Mouse (Mus musculus) hindbrain, embryonic 13.5 days (tissue): ENCODE data around the gene Sdhc. TPM values are rescaled to one million over a fixed set of nuclear protein-coding genes. Genes with fewer than 3 reads are reported as not detected.
A peak's percentile ranks its signal among the peaks of the same experiment; 100 is the strongest.

Experiments used
- ATAC-seq: fragments of 200-750 bp; cut with Nextera tagmentation; 2 replicates; pipeline ENCODE4 v1.8.0; 2017; ENCODE audit warnings: moderate TSS enrichment; ENCODE audit not compliant: low FRiP score
- H3K27ac ChIP-seq: fragments of 300-500 bp; sonication (generic); 2 replicates; pipeline ENCODE4 v1.5.1; 2015; ENCODE audit warnings: inconsistent platforms, mild to moderate bottlenecking, moderate library complexity
- H3K27me3 ChIP-seq: fragments of 300-500 bp; sonication (generic); 2 replicates; pipeline ENCODE4 v1.6.1; 2015; ENCODE audit warnings: mild to moderate bottlenecking, inconsistent platforms
- H3K36me3 ChIP-seq: fragments of 300-500 bp; sonication (generic); 2 replicates; pipeline ENCODE4 v1.6.1; 2015; ENCODE audit warnings: mild to moderate bottlenecking, inconsistent platforms
- H3K4me1 ChIP-seq: fragments of 300-500 bp; sonication (generic); replicated peaks from 2 replicates; pipeline ENCODE4 v1.6.1; 2015; ENCODE audit warnings: inconsistent platforms
- H3K4me2 ChIP-seq: fragments of 300-500 bp; sonication (generic); 2 replicates; pipeline ENCODE4 v1.6.1; 2015; ENCODE audit warnings: inconsistent platforms, mild to moderate bottlenecking, moderate library complexity
- H3K4me3 ChIP-seq: fragments of 300-500 bp; sonication (generic); 2 replicates; pipeline ENCODE4 v1.5.1; 2015; ENCODE audit warnings: mild to moderate bottlenecking, inconsistent platforms
- H3K9ac ChIP-seq: fragments of 300-500 bp; sonication (generic); 2 replicates; pipeline ENCODE4 v1.6.1; 2015; ENCODE audit warnings: mild to moderate bottlenecking, inconsistent platforms
- H3K9me3 ChIP-seq: fragments of 300-500 bp; sonication (generic); 2 replicates; pipeline ENCODE4 v1.6.1; 2016; ENCODE audit warnings: inconsistent platforms
- WGBS: fragments of 180-500 bp; shearing (Covaris S2); methylation state at CpG from one replicate; pipeline ENCODE4 v1.1.7; 2015; 5-methylcytosine and 5-hydroxymethylcytosine counted together
- polyA plus RNA-seq: library from polyadenylated mRNA; unstranded; fragments of >200 nt; fragmentation: Nextera tagmentation; extraction: Ambion mirVana; gene quantifications from 2 replicates; pipeline ENCODE4 v1.2.1, GENCODE M21; 2015

The Sdhc gene
- 256 and 259 TPM in 2 replicates for polyA plus RNA-seq

- ATAC-seq, result peak; percentile 96
- Histone ChIP-seq H3K27ac (peak within 1 kb of the TSS; percentile 91), H3K4me1 (peaks cover 27% of the 10 kb centered on the region), H3K9me3 (no peaks in the 10 kb centered on the region), H3K27me3 (peaks cover 4% of the 10 kb centered on the region; the same call in 1 of the 2 replicates), H3K4me2 (peak within 1 kb of the TSS; percentile 90), H3K9ac (peak within 1 kb of the TSS; percentile 95), H3K4me3 (peak within 1 kb of the TSS; percentile 90), H3K36me3 (peaks cover 8% of the 10 kb centered on the region; the same call in 1 of the 2 replicates)
- WGBS, result 1% methylated on average over 34 of the region's 34 CpGs
Measured at GRCm38 (mm10) chr1:171149974-171150760, at the start of gene Sdhc, which contains the start of gene Mpz. Sdhc (minus strand) TSS chr1:171150603. Mpz (plus strand) TSS chr1:171150711.

- H3K9me3 ChIP-seq, result no peaks in the 10 kb centered on the region
- H3K4me3 ChIP-seq, result no peak overlapping the region
- peaks cover 46% of the 10 kb centered on the region for H3K27me3 ChIP-seq
- H3K27ac ChIP-seq, result no peak overlapping the region
- 56% methylated on average over 1 of the region's 1 CpGs for whole genome bisulfite sequencing
- H3K36me3 ChIP-seq, result no peaks in the 10 kb centered on the region
- peaks cover 17% of the 10 kb centered on the region for H3K4me1 ChIP-seq
- no peak for ATAC-seq
- no peak overlapping the region for H3K4me2 ChIP-seq
- no peak overlapping the region for H3K9ac ChIP-seq
Measured at GRCm38 (mm10) chr1:171199532-171199931, 49.1 kb upstream of the Sdhc start.

- under 1% methylated on average over 33 of the region's 33 CpGs for WGBS
- ATAC-seq, result peak; percentile 72
- Histone ChIP-seq H3K9me3 (no peaks in the 10 kb centered on the region), H3K36me3 (no peaks in the 10 kb centered on the region), H3K9ac (peak within 1 kb of the TSS; percentile 77), H3K4me3 (peak within 1 kb of the TSS; percentile 63), H3K27me3 (peaks cover 74% of the 10 kb centered on the region), H3K4me2 (peak within 1 kb of the TSS; percentile 98), H3K4me1 (peaks cover 39% of the 10 kb centered on the region), H3K27ac (no peak within 1 kb of the TSS)
Measured at GRCm38 (mm10) chr1:171195887-171196397, 45.5 kb upstream of the Sdhc start, which contains the start of gene Pcp4l1. Pcp4l1 (minus strand) TSS chr1:171196268.

GRCm38 (mm10) chr1:171195046-171195822 lies 44.8 kb upstream of the Sdhc start:
- ATAC-seq, result peak; percentile 5; the same call in 1 of the 2 replicates
- Histone ChIP-seq H3K27me3 (peaks cover 77% of the 10 kb centered on the region), H3K4me1 (peaks cover 39% of the 10 kb centered on the region), H3K9ac (peak overlapping the region; percentile 77), H3K4me2 (peak overlapping the region; percentile 98), H3K4me3 (peak overlapping the region; percentile 63), H3K36me3 (no peaks in the 10 kb centered on the region), H3K27ac (no peak overlapping the region), H3K9me3 (no peaks in the 10 kb centered on the region)
- 4% methylated on average over 20 of the region's 20 CpGs for whole genome bisulfite sequencing

- Histone ChIP-seq H3K36me3 (no peaks in the 10 kb centered on the region), H3K27ac (peak overlapping the region; percentile 72), H3K4me1 (peaks cover 47% of the 10 kb centered on the region), H3K4me2 (peak overlapping the region; percentile 54), H3K9me3 (no peaks in the 10 kb centered on the region), H3K4me3 (peak overlapping the region; percentile 63), H3K27me3 (peaks cover 72% of the 10 kb centered on the region), H3K9ac (no peak overlapping the region)
- 24% methylated on average over 11 of the region's 11 CpGs for WGBS
- ATAC-seq, result 0 out of 2 replicates have a peak, but pooled peaks have one; percentile 7
Measured at GRCm38 (mm10) chr1:171193911-171194830, 43.8 kb upstream of the Sdhc start.

GRCm38 (mm10) chr1:171193093-171193840 lies 42.9 kb upstream of the Sdhc start:
- peak overlapping the region; percentile 72 for H3K27ac ChIP-seq
- 0 out of 2 replicates have a peak, but pooled peaks have one; percentile 10 for ATAC-seq
- H3K4me2 ChIP-seq, result peak overlapping the region; percentile 54
- peaks cover 65% of the 10 kb centered on the region for H3K27me3 ChIP-seq
- H3K9me3 ChIP-seq, result no peaks in the 10 kb centered on the region
- H3K9ac ChIP-seq, result peak overlapping the region; percentile 31
- peaks cover 55% of the 10 kb centered on the region for H3K4me1 ChIP-seq
- peak overlapping the region; percentile 63 for H3K4me3 ChIP-seq
- 3% methylated on average over 18 of the region's 18 CpGs for WGBS
- no peaks in the 10 kb centered on the region for H3K36me3 ChIP-seq

GRCm38 (mm10) chr1:171192283-171192682 lies 41.9 kb upstream of the Sdhc start:
- 53% methylated on average over 10 of the region's 10 CpGs for WGBS
- no peak overlapping the region for H3K4me2 ChIP-seq
- no peak for ATAC-seq
- H3K4me1 ChIP-seq, result peaks cover 58% of the 10 kb centered on the region
- no peaks in the 10 kb centered on the region for H3K9me3 ChIP-seq
- no peak overlapping the region for H3K9ac ChIP-seq
- H3K36me3 ChIP-seq, result no peaks in the 10 kb centered on the region
- no peak overlapping the region for H3K4me3 ChIP-seq
- H3K27me3 ChIP-seq, result peaks cover 57% of the 10 kb centered on the region
- H3K27ac ChIP-seq, result peak overlapping the region; percentile 72; the same call in 1 of the 2 replicates

- Histone ChIP-seq H3K27ac (no peak overlapping the region), H3K4me1 (peaks cover 53% of the 10 kb centered on the region), H3K4me3 (no peak overlapping the region), H3K9ac (no peak overlapping the region), H3K4me2 (no peak overlapping the region), H3K27me3 (peaks cover 44% of the 10 kb centered on the region), H3K9me3 (no peaks in the 10 kb centered on the region), H3K36me3 (no peaks in the 10 kb centered on the region)
- 96% methylated on average over 9 of the region's 9 CpGs for WGBS
- no peak for ATAC-seq
Measured at GRCm38 (mm10) chr1:171190832-171191231, 40.4 kb upstream of the Sdhc start.

- no peak overlapping the region for H3K4me2 ChIP-seq
- peaks cover 31% of the 10 kb centered on the region for H3K27me3 ChIP-seq
- ATAC-seq, result 0 out of 2 replicates have a peak, but pooled peaks have one; percentile 33
- 31% methylated on average over 14 of the region's 14 CpGs for WGBS
- H3K9me3 ChIP-seq, result no peaks in the 10 kb centered on the region
- H3K9ac ChIP-seq, result no peak overlapping the region
- peaks cover 42% of the 10 kb centered on the region for H3K4me1 ChIP-seq
- no peaks in the 10 kb centered on the region for H3K36me3 ChIP-seq
- H3K27ac ChIP-seq, result peak overlapping the region; percentile 53; the same call in 1 of the 2 replicates
- no peak overlapping the region for H3K4me3 ChIP-seq
Measured at GRCm38 (mm10) chr1:171189476-171190114, 39.2 kb upstream of the Sdhc start.

- 14% methylated on average over 8 of the region's 8 CpGs for WGBS
Measured at GRCm38 (mm10) chr1:171189046-171189445, 38.6 kb upstream of the Sdhc start.

More at GRCm38 (mm10) chr1:171189046-171189445, 38.6 kb upstream of the Sdhc start:
- ATAC-seq, result no peak
- Histone ChIP-seq H3K27ac (peak overlapping the region; percentile 53; the same call in 1 of the 2 replicates), H3K36me3 (no peaks in the 10 kb centered on the region), H3K4me1 (peaks cover 36% of the 10 kb centered on the region), H3K27me3 (peaks cover 26% of the 10 kb centered on the region), H3K4me2 (no peak overlapping the region), H3K9ac (no peak overlapping the region), H3K9me3 (no peaks in the 10 kb centered on the region), H3K4me3 (no peak overlapping the region)
